Mouse (Mus musculus) ES-Bruce4 (cell line): ENCODE data around the gene Peak1. TPM values are rescaled to one million over a fixed set of nuclear protein-coding genes. Genes with fewer than 3 reads are reported as not detected.

ENCODE experiments used
- H3K27ac ChIP-seq: 2 replicates; pipeline ENCODE4 v1.5.1; 2012; ENCODE audit warnings: low read length, inconsistent platforms; ENCODE audit not compliant: insufficient read depth
- H3K27me3 ChIP-seq: 2 replicates; pipeline ENCODE4 v1.6.1; 2012; ENCODE audit warnings: mild to moderate bottlenecking, low read length, inconsistent platforms; ENCODE audit not compliant: control insufficient read depth, poor library complexity, insufficient read depth, severe bottlenecking
- H3K36me3 ChIP-seq: 2 replicates; pipeline ENCODE4 v1.6.1; 2012; ENCODE audit warnings: inconsistent platforms, mild to moderate bottlenecking, low read length, moderate library complexity; ENCODE audit not compliant: control insufficient read depth, poor library complexity, insufficient read depth, severe bottlenecking
- H3K4me1 ChIP-seq: one replicate; pipeline ENCODE4 v1.8.1; 2011; ENCODE audit warnings: low read length; ENCODE audit not compliant: control insufficient read depth, insufficient read depth
- H3K4me3 ChIP-seq: 2 replicates; pipeline ENCODE4 v1.5.1; 2011; ENCODE audit warnings: low read depth, mild to moderate bottlenecking, low read length
- H3K9ac ChIP-seq: 2 replicates; pipeline ENCODE4 v1.6.1; 2012; ENCODE audit warnings: low read depth, mild to moderate bottlenecking, inconsistent platforms; ENCODE audit not compliant: poor library complexity, severe bottlenecking
- H3K9me3 ChIP-seq: replicated peaks from 2 replicates; pipeline ENCODE4 v1.6.1; 2012; ENCODE audit warnings: mild to moderate bottlenecking, low read length, inconsistent platforms; ENCODE audit not compliant: control insufficient read depth, poor library complexity, insufficient read depth, severe bottlenecking
- CTCF ChIP-seq: IDR thresholded peaks from one replicate; pipeline ENCODE4 v1.8.1; 2011; ENCODE audit warnings: low read depth, low read length
- EP300 ChIP-seq: IDR thresholded peaks from 2 replicates; pipeline ENCODE4 v1.6.1; 2011; ENCODE audit warnings: low read depth, low read length; ENCODE audit not compliant: insufficient read depth
- POLR2A ChIP-seq: IDR thresholded peaks from one replicate; pipeline ENCODE4 v1.8.1; 2011; ENCODE audit warnings: low read length; ENCODE audit not compliant: insufficient read depth
- polyA plus RNA-seq: library from polyadenylated mRNA; stranded (reverse); fragments of >200 nt; gene quantifications from 2 replicates; pipeline ENCODE4 v1.2.4, GENCODE M21; 2011; ENCODE audit warnings: low read depth; ENCODE audit not compliant: missing spikeins, insufficient read depth, insufficient read length

Peak1 gene
- polyA plus RNA-seq, 1 experiment = 26.3 TPM

GRCm38 (mm10) chr9:56218860-56219259, 199.0 kb downstream of the Peak1 start:
- Histone ChIP-seq H3K9me3 (no peaks in the 10 kb centered on the region), H3K27me3 (no peaks in the 10 kb centered on the region), H3K4me1 (no peaks in the 10 kb centered on the region), H3K4me3 (no peak overlapping the region), H3K36me3 (no peaks in the 10 kb centered on the region), H3K27ac (no peak overlapping the region), H3K9ac (no peak overlapping the region)
- TF ChIP-seq CTCF (no peak), EP300 (no peak), POLR2A (no peak)

- Histone ChIP-seq H3K27me3 (no peaks in the 10 kb centered on the region), H3K4me3 (no peak overlapping the region), H3K9me3 (no peaks in the 10 kb centered on the region), H3K4me1 (no peaks in the 10 kb centered on the region), H3K9ac (no peak overlapping the region), H3K36me3 (no peaks in the 10 kb centered on the region), H3K27ac (no peak overlapping the region)
- TF ChIP-seq EP300 (no peak), POLR2A (no peak), CTCF (no peak)
Measured at GRCm38 (mm10) chr9:56218043-56218442, 199.8 kb downstream of the Peak1 start.

- Histone ChIP-seq H3K9me3 (no peaks in the 10 kb centered on the region), H3K4me3 (no peak overlapping the region), H3K9ac (no peak overlapping the region), H3K36me3 (no peaks in the 10 kb centered on the region), H3K4me1 (no peaks in the 10 kb centered on the region), H3K27ac (no peak overlapping the region), H3K27me3 (no peaks in the 10 kb centered on the region)
- TF ChIP-seq EP300 (no peak), POLR2A (no peak), CTCF (no peak)
Measured at GRCm38 (mm10) chr9:56217386-56217785, 200.5 kb downstream of the Peak1 start.

GRCm38 (mm10) chr9:56213451-56214291, 204.2 kb downstream of the Peak1 start:
- no peak for TF ChIP-seq POLR2A
- TF ChIP-seq CTCF = no peak
- TF ChIP-seq EP300 = no peak
- Histone ChIP-seq H3K36me3 (no peaks in the 10 kb centered on the region), H3K4me1 (no peaks in the 10 kb centered on the region), H3K9ac (no peak overlapping the region), H3K27ac (no peak overlapping the region), H3K27me3 (no peaks in the 10 kb centered on the region), H3K4me3 (no peak overlapping the region), H3K9me3 (no peaks in the 10 kb centered on the region)

GRCm38 (mm10) chr9:56208817-56209216, 209.1 kb downstream of the Peak1 start:
- no peak overlapping the region for H3K27ac ChIP-seq
- no peaks in the 10 kb centered on the region for H3K27me3 ChIP-seq
- TF ChIP-seq CTCF (no peak), POLR2A (no peak), EP300 (no peak)
- H3K4me3 ChIP-seq = no peak overlapping the region
- H3K4me1 ChIP-seq = no peaks in the 10 kb centered on the region
- H3K9me3 ChIP-seq = no peaks in the 10 kb centered on the region
- peaks cover 7% of the 10 kb centered on the region for H3K36me3 ChIP-seq
- H3K9ac ChIP-seq = no peak overlapping the region

GRCm38 (mm10) chr9:56207516-56207915, 210.4 kb downstream of the Peak1 start:
- H3K4me3 ChIP-seq = no peak overlapping the region
- no peaks in the 10 kb centered on the region for H3K4me1 ChIP-seq
- H3K9me3 ChIP-seq = no peaks in the 10 kb centered on the region
- H3K36me3 ChIP-seq = peaks cover 7% of the 10 kb centered on the region
- H3K27me3 ChIP-seq = no peaks in the 10 kb centered on the region
- no peak for TF ChIP-seq POLR2A
- TF ChIP-seq CTCF = no peak
- TF ChIP-seq EP300 = no peak
- H3K9ac ChIP-seq = no peak overlapping the region
- no peak overlapping the region for H3K27ac ChIP-seq
